Mouse (Mus musculus) right cerebral cortex, postnatal 10 days (tissue): ENCODE data around the gene Snrpc.
"Not testable (repeated sequence)": the region's sequence is repeated elsewhere in the genome, so short reads cannot be mapped to it uniquely, and the experiment has no call there.

Source experiments
- DNase-seq, 2 experiments: peaks; one replicate each; pipeline ENCODE4 v3.0.0; 2021; ENCODE audit warnings: low spot score in 2 of 2

The Snrpc gene

GRCm38 (mm10) chr17:27837850-27838249 lies at the start of gene Snrpc:
Snrpc (plus strand) TSS chr17:27838150.
- not testable (repeated sequence) for DNase-seq

- no peak for DNase-seq
Measured at GRCm38 (mm10) chr17:27788456-27789172, 49.3 kb upstream of the Snrpc start.

GRCm38 (mm10) chr17:27790015-27790414 lies 47.9 kb upstream of the Snrpc start:
- DNase-seq, result no peak

GRCm38 (mm10) chr17:27790976-27791375 lies 47.0 kb upstream of the Snrpc start:
- no peak for DNase-seq

GRCm38 (mm10) chr17:27791556-27791955 lies 46.4 kb upstream of the Snrpc start:
- DNase-seq, result no peak

- DNase-seq, result no peak
Measured at GRCm38 (mm10) chr17:27792516-27792915, 45.4 kb upstream of the Snrpc start.

- no peak for DNase-seq
Measured at GRCm38 (mm10) chr17:27793144-27793543, 44.8 kb upstream of the Snrpc start.

- DNase-seq, result peak; percentile 59 to 73
Measured at GRCm38 (mm10) chr17:27796780-27797179, 41.2 kb upstream of the Snrpc start.

GRCm38 (mm10) chr17:27797341-27797872 lies 40.5 kb upstream of the Snrpc start:
- DNase-seq, result no peak

- DNase-seq, result no peak
Measured at GRCm38 (mm10) chr17:27799771-27800584, 38.0 kb upstream of the Snrpc start.

GRCm38 (mm10) chr17:27800710-27801648 lies 37.0 kb upstream of the Snrpc start:
- no peak for DNase-seq

GRCm38 (mm10) chr17:27803752-27804151 lies 34.2 kb upstream of the Snrpc start:
- DNase-seq, result no peak

GRCm38 (mm10) chr17:27804156-27804690 lies 33.7 kb upstream of the Snrpc start:
- DNase-seq, result no peak

- no peak for DNase-seq
Measured at GRCm38 (mm10) chr17:27804803-27805770, 32.9 kb upstream of the Snrpc start.

GRCm38 (mm10) chr17:27807542-27808078 lies 30.3 kb upstream of the Snrpc start:
- DNase-seq, result no peak

GRCm38 (mm10) chr17:27810569-27811331 lies 27.2 kb upstream of the Snrpc start:
- no peak for DNase-seq

GRCm38 (mm10) chr17:27811980-27812379 lies 26.0 kb upstream of the Snrpc start:
- no peak for DNase-seq

- no peak for DNase-seq
Measured at GRCm38 (mm10) chr17:27814606-27815005, 23.3 kb upstream of the Snrpc start.

- no peak for DNase-seq
Measured at GRCm38 (mm10) chr17:27819011-27819410, 18.9 kb upstream of the Snrpc start.
